Mouse (Mus musculus) cerebellum, adult 2 months (tissue): Measurements from ENCODE around the gene Odf4.

Source experiments
- CTCF ChIP-seq: fragments of 200-500 bp; IDR thresholded peaks from 2 replicates; pipeline ENCODE4 v1.5.1; 2011; ENCODE audit warnings: low read depth, mild to moderate bottlenecking, control low read depth, low read length, moderate library complexity, borderline replicate concordance; ENCODE audit not compliant: insufficient read depth
- POLR2A ChIP-seq: fragments of 200-500 bp; IDR thresholded peaks from 2 replicates; pipeline ENCODE4 v1.6.1; 2011; ENCODE audit warnings: low read length, control low read depth, borderline replicate concordance; ENCODE audit not compliant: insufficient read depth

DNA sequence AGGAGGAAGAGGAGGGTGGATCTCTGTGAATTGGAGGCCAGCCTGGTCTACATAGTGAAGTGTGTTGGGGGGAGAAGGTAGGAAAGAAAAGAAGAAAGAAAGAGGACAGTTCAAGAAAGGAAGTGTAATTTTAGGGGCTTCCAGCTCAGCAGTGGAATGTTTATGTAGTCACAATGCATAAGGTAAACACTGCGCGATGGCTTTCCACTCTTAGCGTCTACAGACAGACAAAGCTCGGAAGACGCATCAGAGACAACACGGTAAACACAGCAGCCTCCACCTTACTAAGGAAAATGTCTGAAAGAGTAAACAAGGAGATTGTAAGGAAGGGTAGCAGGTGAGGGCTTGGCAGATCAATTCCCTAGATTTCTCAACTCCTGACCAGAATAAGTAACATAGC lies 3.1 kb upstream of the Odf4 start:
- TF ChIP-seq CTCF (no peak), POLR2A (no peak)
